Mouse (Mus musculus) liver, embryonic 15.5 days (tissue): Measurements from ENCODE around the gene Spg20. TPM values are rescaled to one million over a fixed set of nuclear protein-coding genes. Genes with fewer than 3 reads are reported as not detected.

Experiments
- ATAC-seq: fragments of 200-750 bp; cut with Nextera tagmentation; 2 replicates; pipeline ENCODE4 v1.8.0; 2017; ENCODE audit warnings: moderate number of reproducible peaks, mild to moderate bottlenecking, moderate library complexity; ENCODE audit not compliant: insufficient read depth
- H3K27ac ChIP-seq: fragments of 300-500 bp; sonication (generic); replicated peaks from 2 replicates; pipeline ENCODE4 v1.5.1; 2015; ENCODE audit warnings: mild to moderate bottlenecking, inconsistent platforms
- H3K27me3 ChIP-seq: fragments of 300-500 bp; sonication (generic); 2 replicates; pipeline ENCODE4 v1.6.1; 2015; ENCODE audit warnings: mild to moderate bottlenecking, inconsistent platforms
- H3K36me3 ChIP-seq: fragments of 300-500 bp; sonication (generic); replicated peaks from 2 replicates; pipeline ENCODE4 v1.6.1; 2015; ENCODE audit warnings: moderate library complexity, mild to moderate bottlenecking, inconsistent platforms
- H3K4me1 ChIP-seq: fragments of 300-500 bp; sonication (generic); replicated peaks from 2 replicates; pipeline ENCODE4 v1.6.1; 2015; ENCODE audit warnings: inconsistent platforms
- H3K4me2 ChIP-seq: fragments of 300-500 bp; sonication (generic); 2 replicates; pipeline ENCODE4 v1.6.1; 2015; ENCODE audit warnings: moderate library complexity, mild to moderate bottlenecking, inconsistent platforms
- H3K4me3 ChIP-seq: fragments of 300-500 bp; sonication (generic); replicated peaks from 2 replicates; pipeline ENCODE4 v1.5.1; 2015; ENCODE audit warnings: mild to moderate bottlenecking, inconsistent platforms
- H3K9ac ChIP-seq: fragments of 300-500 bp; sonication (generic); 2 replicates; pipeline ENCODE4 v1.6.1; 2015; ENCODE audit warnings: moderate library complexity, mild to moderate bottlenecking, inconsistent platforms
- H3K9me3 ChIP-seq: fragments of 300-500 bp; sonication (generic); replicated peaks from 2 replicates; pipeline ENCODE4 v1.6.1; 2016; ENCODE audit warnings: inconsistent platforms
- WGBS: fragments of 180-500 bp; shearing (Covaris S2); methylation state at CpG from one replicate; pipeline ENCODE4 v1.1.7; 2015; ENCODE audit warnings: mixed read lengths; ENCODE audit not compliant: insufficient replicate concordance; 5-methylcytosine and 5-hydroxymethylcytosine counted together
- polyA plus RNA-seq: library from polyadenylated mRNA; unstranded; fragments of >200 nt; fragmentation: Nextera tagmentation; extraction: Ambion mirVana; gene quantifications from 2 replicates; pipeline ENCODE4 v1.2.1, GENCODE M21; 2015

Spg20 gene
- polyA plus RNA-seq, 1 experiment from 2014 or later, result 7.7 TPM

- H3K9ac ChIP-seq, result no peak overlapping the region
- ATAC-seq, result no peak
- H3K4me1 ChIP-seq, result no peaks in the 10 kb centered on the region
- no peak overlapping the region for H3K4me2 ChIP-seq
- H3K27me3 ChIP-seq, result no peaks in the 10 kb centered on the region
- H3K4me3 ChIP-seq, result no peak overlapping the region
- no peak overlapping the region for H3K27ac ChIP-seq
- peaks cover 42% of the 10 kb centered on the region for H3K36me3 ChIP-seq
- H3K9me3 ChIP-seq, result no peaks in the 10 kb centered on the region
- 56% methylated on average over 3 of the region's 3 CpGs for WGBS
Observed at GRCm38 (mm10) chr3:55122336-55122870, 10.5 kb downstream of the Spg20 start.

GRCm38 (mm10) chr3:55123064-55123463 lies 11.2 kb downstream of the Spg20 start:
- H3K4me2 ChIP-seq, result no peak overlapping the region
- H3K4me3 ChIP-seq, result no peak overlapping the region
- H3K4me1 ChIP-seq, result no peaks in the 10 kb centered on the region
- peaks cover 42% of the 10 kb centered on the region for H3K36me3 ChIP-seq
- no peak for ATAC-seq
- H3K27ac ChIP-seq, result no peak overlapping the region
- WGBS, result 81% methylated on average over 4 of the region's 4 CpGs
- H3K9me3 ChIP-seq, result no peaks in the 10 kb centered on the region
- no peaks in the 10 kb centered on the region for H3K27me3 ChIP-seq
- H3K9ac ChIP-seq, result no peak overlapping the region

GRCm38 (mm10) chr3:55129181-55129692 lies 17.3 kb downstream of the Spg20 start:
- Histone ChIP-seq H3K4me3 (no peak overlapping the region), H3K4me2 (no peak overlapping the region), H3K36me3 (peaks cover 29% of the 10 kb centered on the region), H3K9me3 (no peaks in the 10 kb centered on the region), H3K27me3 (no peaks in the 10 kb centered on the region), H3K9ac (no peak overlapping the region), H3K27ac (no peak overlapping the region), H3K4me1 (no peaks in the 10 kb centered on the region)
- WGBS, result 61% methylated on average over 4 of the region's 4 CpGs
- ATAC-seq, result no peak

GRCm38 (mm10) chr3:55131576-55132233 lies 19.8 kb downstream of the Spg20 start:
- Histone ChIP-seq H3K27ac (no peak overlapping the region), H3K36me3 (peaks cover 32% of the 10 kb centered on the region), H3K4me1 (no peaks in the 10 kb centered on the region), H3K4me2 (no peak overlapping the region), H3K9me3 (no peaks in the 10 kb centered on the region), H3K27me3 (no peaks in the 10 kb centered on the region), H3K4me3 (no peak overlapping the region), H3K9ac (no peak overlapping the region)
- 84% methylated on average over 6 of the region's 6 CpGs for whole genome bisulfite sequencing
- no peak for ATAC-seq

GRCm38 (mm10) chr3:55137039-55137438 lies 25.1 kb downstream of the Spg20 start, which contains the start of gene Ccdc169:
TSS of gene Ccdc169 (plus strand) at chr3:55137339.
- Histone ChIP-seq H3K27me3 (no peaks in the 10 kb centered on the region), H3K4me1 (no peaks in the 10 kb centered on the region), H3K4me3 (no peak within 1 kb of the TSS), H3K9me3 (no peaks in the 10 kb centered on the region), H3K27ac (no peak within 1 kb of the TSS), H3K4me2 (no peak within 1 kb of the TSS), H3K36me3 (peaks cover 8% of the 10 kb centered on the region), H3K9ac (no peak within 1 kb of the TSS)
- ATAC-seq, result no peak

GRCm38 (mm10) chr3:55139837-55140236 lies 27.9 kb downstream of the Spg20 start:
- Histone ChIP-seq H3K36me3 (peaks cover 8% of the 10 kb centered on the region), H3K4me1 (no peaks in the 10 kb centered on the region), H3K4me3 (no peak overlapping the region), H3K4me2 (no peak overlapping the region), H3K27ac (no peak overlapping the region), H3K27me3 (no peaks in the 10 kb centered on the region), H3K9me3 (no peaks in the 10 kb centered on the region), H3K9ac (no peak overlapping the region)
- ATAC-seq, result no peak
- 76% methylated on average over 12 of the region's 12 CpGs for WGBS

- no peak overlapping the region for H3K4me2 ChIP-seq
- H3K4me3 ChIP-seq, result no peak overlapping the region
- H3K9me3 ChIP-seq, result no peaks in the 10 kb centered on the region
- H3K36me3 ChIP-seq, result peaks cover 2% of the 10 kb centered on the region
- H3K4me1 ChIP-seq, result no peaks in the 10 kb centered on the region
- ATAC-seq, result no peak
- no peak overlapping the region for H3K27ac ChIP-seq
- H3K9ac ChIP-seq, result no peak overlapping the region
- no peaks in the 10 kb centered on the region for H3K27me3 ChIP-seq
- 56% methylated on average over 2 of the region's 2 CpGs for WGBS
Observed at GRCm38 (mm10) chr3:55141401-55141800, 29.5 kb downstream of the Spg20 start.

GRCm38 (mm10) chr3:55144916-55145315 lies 33.0 kb downstream of the Spg20 start:
- Histone ChIP-seq H3K4me2 (no peak overlapping the region), H3K36me3 (no peaks in the 10 kb centered on the region), H3K4me1 (no peaks in the 10 kb centered on the region), H3K27ac (no peak overlapping the region), H3K4me3 (no peak overlapping the region), H3K9ac (no peak overlapping the region), H3K9me3 (no peaks in the 10 kb centered on the region), H3K27me3 (no peaks in the 10 kb centered on the region)
- ATAC-seq, result no peak
- 63% methylated on average over 4 of the region's 4 CpGs for WGBS

GRCm38 (mm10) chr3:55146441-55146840 lies 34.5 kb downstream of the Spg20 start:
- ATAC-seq, result no peak
- H3K4me3 ChIP-seq, result no peak overlapping the region
- H3K9me3 ChIP-seq, result no peaks in the 10 kb centered on the region
- 62% methylated on average over 6 of the region's 6 CpGs for WGBS
- H3K27ac ChIP-seq, result no peak overlapping the region
- no peaks in the 10 kb centered on the region for H3K36me3 ChIP-seq
- H3K27me3 ChIP-seq, result no peaks in the 10 kb centered on the region
- H3K4me1 ChIP-seq, result no peaks in the 10 kb centered on the region
- H3K9ac ChIP-seq, result no peak overlapping the region
- H3K4me2 ChIP-seq, result no peak overlapping the region

GRCm38 (mm10) chr3:55147156-55147555 lies 35.2 kb downstream of the Spg20 start:
- Histone ChIP-seq H3K9ac (no peak overlapping the region), H3K4me2 (no peak overlapping the region), H3K4me3 (no peak overlapping the region), H3K36me3 (no peaks in the 10 kb centered on the region), H3K27me3 (no peaks in the 10 kb centered on the region), H3K9me3 (no peaks in the 10 kb centered on the region), H3K27ac (no peak overlapping the region), H3K4me1 (no peaks in the 10 kb centered on the region)
- 53% methylated on average over 2 of the region's 2 CpGs for whole genome bisulfite sequencing
- no peak for ATAC-seq

GRCm38 (mm10) chr3:55148091-55148490 lies 36.2 kb downstream of the Spg20 start:
- Histone ChIP-seq H3K27me3 (no peaks in the 10 kb centered on the region), H3K9me3 (no peaks in the 10 kb centered on the region), H3K4me1 (no peaks in the 10 kb centered on the region), H3K4me3 (no peak overlapping the region), H3K36me3 (no peaks in the 10 kb centered on the region), H3K9ac (no peak overlapping the region), H3K27ac (no peak overlapping the region), H3K4me2 (no peak overlapping the region)
- no peak for ATAC-seq
- 43% methylated on average over 3 of the region's 3 CpGs for WGBS
